Mouse (Mus musculus) liver, embryonic 14.5 days (tissue): ENCODE results near the gene Ttll13.

Source experiments
- CTCF ChIP-seq: IDR thresholded peaks from 2 replicates; pipeline ENCODE4 v1.5.1; 2016; ENCODE audit warnings: antibody characterized with exemption, low read depth, control low read depth
- EP300 ChIP-seq: IDR thresholded peaks from 2 replicates; pipeline ENCODE4 v1.6.1; 2016; ENCODE audit warnings: antibody characterized with exemption, low read depth

DNA sequence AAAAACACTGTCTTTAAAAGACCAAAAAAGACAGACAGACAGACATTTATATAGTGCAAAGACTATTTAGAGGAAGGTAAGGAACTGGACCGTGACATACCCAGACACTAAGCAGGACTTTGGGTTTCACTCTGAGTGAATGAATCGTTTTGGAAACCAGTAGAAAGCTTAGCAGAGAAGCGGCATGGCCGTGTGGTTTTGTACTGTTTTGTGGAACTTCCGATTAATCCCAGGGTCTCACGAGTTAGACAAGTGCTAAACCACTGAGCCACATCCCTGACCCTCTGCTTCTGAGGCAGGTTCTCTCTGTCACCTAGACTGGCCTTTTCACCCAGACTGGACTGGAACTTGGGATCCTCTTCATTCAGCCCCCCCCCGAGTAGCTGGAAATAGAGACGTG is 31.7 kb upstream of the Ttll13 start:
- TF ChIP-seq CTCF (no peak), EP300 (no peak)
